Mouse (Mus musculus) brain, adult 2 months (tissue): ENCODE measurements around the gene Gstt2.
A peak's percentile ranks its signal among the peaks of the same experiment; 100 is the strongest.

Source experiments
- DNase-seq: peaks from one replicate; pipeline ENCODE4 v3.0.0; 2011; ENCODE audit warnings: low read depth, low spot score

Gene Gstt2

DNA sequence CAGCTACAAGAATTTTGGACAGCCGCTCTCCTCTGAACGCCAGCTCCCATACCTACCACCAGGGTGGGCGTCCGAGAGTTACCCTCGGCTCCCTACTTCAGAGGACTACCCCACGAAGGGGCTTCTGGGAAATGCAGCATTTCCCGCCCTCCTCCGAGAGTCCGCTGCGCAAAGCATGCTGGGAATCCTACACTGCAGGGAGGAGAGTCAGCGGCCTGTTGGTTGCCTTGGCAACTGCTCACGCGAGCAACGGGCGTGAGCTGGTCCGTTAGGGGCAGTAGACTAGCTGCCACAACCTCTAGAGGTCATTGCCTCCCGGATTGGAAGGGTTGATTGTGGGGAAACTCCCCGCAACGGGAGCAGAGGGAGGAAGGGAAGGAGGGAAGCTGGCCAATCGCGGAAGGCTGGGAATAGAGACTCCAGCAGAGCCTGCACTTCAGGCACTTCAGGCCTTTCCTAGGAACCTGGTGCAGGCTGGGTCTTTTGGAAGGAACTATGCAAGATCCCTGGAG is at the start of gene Gstt2:
Gene Gstt2, minus strand, starts transcription at position 177 of the 512 bp plus-strand sequence.
- DNase-seq = peak; percentile 98

DNA sequence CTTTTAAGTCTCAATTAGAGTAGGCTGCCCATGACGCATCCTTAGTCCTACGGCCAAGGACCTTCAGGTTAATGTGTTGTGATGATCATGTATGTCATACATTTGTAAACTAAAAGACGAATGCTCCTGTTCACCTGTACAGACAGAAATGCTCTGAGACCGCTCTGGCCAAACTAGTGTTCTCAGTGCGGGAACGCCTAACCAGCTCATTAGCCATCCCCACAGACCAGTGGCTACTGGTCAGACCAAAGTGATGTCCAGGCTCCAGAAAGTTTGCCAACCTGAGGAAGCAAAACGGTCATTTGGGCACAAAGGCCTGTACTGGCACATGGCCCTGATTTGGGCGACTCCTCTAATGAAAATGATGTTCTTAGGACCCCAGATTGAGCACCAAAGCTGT is 47.5 kb upstream of the Gstt2 start:
- no peak for DNase-seq

DNA sequence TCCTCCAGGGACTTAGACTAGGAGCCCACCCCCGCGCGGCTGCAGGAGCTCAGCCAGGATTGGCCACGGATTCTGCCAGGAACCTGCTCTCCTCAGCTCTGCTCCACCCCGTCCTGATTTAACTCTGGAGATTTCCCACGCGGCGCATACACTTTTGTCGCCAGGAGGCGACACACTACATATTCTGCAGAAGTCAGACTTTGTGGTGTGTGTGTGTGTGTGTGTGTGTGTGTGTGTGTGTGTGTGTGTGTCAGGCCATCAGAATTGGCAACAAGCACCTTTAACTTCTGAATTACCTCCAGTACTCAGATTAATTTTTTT is 46.0 kb upstream of the Gstt2 start:
- DNase-seq = peak; percentile 93

DNA sequence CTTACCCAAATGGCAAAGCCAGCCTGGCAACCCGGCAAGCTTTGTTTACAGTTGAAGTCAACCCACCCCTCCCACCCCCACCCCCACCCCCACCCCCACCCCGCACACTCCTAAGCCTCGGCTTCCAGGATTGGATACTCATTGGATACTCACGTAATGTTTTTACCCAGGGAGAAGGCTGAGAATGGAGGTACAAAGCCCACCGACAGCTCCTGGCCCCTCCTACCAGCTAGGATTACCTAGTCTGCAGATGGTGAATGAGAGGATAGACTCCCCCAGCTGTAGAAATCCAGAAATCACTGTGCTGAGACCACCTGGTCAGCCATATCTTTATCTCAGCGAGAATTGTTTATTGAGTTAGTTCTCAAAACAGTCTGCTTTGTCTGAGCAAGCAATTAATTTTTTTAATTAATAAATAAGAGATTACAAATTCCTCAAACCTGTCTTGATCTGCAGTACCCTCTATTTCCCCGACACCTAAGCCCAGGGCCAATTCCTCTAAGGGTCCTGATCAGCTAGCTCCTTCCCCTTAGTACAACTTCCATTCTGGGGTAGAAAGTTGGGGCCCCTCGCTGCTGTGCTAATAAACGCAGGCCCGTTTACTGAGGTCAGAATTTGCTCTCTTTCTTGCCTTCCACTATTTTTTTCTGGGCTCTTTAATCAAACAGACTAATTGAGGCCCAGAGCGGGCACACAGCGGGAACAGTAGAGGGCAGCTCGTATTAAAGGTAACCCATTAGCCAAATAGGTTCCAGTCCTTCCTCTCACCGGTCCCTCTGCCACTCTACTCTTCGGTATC is 45.4 kb upstream of the Gstt2 start:
- no peak for DNase-seq

DNA sequence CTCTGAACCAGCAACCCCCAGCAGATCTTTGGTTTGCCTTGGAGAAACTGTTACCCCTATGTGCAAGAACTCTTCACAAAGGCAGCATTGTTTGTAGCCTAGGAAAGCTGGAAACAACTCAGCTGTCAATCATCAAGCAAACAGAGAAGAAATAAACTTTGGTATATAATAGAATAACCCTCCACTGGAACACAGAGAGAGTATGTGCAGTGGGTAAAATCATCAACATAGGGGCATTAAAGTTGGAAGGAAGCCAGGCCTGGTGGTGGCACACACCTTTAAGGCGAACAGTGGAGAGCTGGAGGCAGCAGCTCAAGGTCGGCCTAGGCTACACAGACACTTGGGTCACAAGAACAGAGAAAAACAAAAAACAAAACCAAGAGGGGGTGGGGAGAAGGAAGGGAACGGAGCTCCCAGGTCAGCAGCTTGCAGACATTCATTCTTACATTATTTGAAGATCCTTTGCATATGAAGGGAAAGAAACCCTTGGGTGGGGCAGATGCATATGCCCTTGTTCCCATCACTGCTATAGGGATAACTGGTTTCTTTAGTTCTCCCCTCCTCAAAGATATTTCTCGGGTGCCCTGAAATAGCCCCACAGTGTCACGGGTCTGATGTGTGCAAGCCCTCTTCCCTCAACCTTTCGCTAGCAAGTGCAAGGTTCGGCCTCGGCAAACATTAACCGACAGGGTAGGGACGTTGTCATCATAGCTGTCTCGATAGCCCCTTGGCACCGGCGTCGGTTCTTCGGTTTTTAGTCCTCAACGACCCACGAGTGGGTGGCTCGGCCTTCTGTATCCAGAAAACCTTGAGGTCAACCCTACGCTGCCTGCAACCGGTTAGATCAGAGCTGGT is 44.6 kb upstream of the Gstt2 start:
- no peak for DNase-seq

DNA sequence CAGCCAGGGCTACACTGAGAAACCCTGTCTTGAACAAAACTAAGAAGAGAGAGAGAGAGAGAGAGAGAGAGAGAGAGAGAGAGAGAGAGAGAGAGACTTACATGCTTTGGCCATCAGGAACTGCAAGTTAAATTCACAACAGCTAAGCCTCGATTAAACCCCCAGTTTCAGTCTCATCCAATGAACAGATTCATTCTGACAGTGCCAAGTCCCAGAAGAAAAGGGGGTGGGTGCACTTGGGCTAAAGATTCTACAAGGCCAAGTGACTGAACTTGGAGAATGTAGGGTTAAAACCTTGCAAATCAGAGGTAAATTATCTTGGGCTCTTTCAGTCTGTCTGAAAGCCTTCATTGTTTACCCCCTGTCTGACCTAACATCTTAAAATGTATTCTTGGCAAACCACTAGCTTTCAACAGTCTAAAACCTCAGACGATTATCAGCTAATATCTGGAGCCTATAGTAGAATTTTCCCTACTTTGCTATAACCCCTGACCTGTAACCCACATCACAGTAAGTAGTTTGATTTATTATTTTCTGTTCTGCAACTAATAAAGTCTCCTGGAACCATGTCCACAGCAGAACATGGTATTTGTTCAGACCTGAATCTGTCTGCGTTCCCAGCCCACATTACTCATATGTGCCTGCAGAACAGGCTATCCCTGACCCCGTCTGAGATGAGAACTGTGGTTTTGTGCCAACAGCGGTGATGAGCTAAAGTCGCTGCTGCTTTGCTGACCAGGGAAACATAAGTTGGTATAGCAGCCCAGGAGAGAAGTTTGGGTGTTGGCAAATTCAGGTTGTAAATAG is 43.8 kb upstream of the Gstt2 start:
- DNase-seq = no peak

DNA sequence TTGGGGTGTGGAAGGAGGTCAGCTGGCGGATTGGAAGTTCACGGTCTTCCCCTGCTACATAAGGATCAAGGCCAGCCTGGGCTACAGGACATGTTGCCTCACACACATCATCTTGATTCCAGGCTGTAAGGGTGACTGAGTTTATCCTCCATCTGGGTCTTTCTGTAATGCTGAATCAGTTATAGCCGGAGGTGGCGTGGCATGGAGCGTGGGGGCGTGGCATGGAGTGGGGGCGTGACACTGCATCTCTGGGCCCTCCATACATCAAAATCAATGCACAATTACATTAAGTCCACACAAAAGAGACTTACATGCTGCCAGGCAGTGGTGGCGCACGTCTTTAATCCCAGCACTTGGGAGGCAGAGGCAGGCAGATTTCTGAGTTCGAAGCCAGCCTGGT is 43.1 kb upstream of the Gstt2 start:
- DNase-seq = no peak

DNA sequence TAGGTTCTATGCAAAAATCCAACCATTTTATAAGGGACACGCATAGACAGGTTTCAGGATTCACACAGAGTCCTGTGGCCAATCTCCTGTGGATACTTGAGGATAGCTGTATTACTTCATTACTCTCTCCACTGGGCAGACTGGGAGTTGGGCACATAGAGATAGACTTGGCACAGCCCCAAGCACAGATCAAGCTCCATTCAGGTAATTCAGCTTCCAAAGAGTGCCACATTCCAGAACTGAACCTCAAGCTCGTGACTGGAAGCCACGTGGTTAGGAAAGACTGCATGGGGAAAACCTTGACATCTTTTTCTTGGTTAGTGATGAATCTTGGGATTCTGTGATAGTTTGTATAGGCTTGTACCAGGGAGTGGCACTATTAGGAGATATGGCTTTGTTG is 41.6 kb upstream of the Gstt2 start:
- DNase-seq = no peak

DNA sequence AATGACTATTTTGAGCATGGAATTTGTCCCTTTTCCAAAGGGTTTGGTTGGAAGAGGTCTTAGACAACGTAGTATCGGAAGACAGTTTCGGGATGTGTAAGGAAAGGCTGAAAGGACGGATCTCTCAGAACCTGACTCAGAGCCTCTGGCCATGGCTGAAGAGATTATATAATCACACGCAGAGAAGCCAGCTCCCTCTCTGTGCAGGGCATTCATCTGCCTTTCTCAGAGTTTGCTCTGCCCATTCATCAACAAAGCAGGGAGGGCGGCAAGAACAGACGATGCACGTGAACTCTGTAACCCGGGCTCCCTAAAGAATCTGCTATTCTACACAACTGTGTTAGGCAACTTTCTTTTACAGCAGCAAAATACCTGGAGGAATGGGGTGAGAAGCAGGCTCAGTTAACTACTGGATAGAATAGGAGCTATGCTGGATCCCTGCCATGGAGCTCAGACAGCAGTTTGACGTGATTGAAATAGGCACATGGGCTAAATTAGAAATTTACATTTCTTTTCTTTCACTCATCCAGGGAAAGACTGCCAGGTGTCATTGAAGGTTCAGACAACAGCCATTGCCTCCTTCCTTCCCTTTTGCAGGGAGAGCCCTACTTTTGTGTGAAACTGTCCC is 36.4 kb upstream of the Gstt2 start:
- DNase-seq = peak; percentile 84

DNA sequence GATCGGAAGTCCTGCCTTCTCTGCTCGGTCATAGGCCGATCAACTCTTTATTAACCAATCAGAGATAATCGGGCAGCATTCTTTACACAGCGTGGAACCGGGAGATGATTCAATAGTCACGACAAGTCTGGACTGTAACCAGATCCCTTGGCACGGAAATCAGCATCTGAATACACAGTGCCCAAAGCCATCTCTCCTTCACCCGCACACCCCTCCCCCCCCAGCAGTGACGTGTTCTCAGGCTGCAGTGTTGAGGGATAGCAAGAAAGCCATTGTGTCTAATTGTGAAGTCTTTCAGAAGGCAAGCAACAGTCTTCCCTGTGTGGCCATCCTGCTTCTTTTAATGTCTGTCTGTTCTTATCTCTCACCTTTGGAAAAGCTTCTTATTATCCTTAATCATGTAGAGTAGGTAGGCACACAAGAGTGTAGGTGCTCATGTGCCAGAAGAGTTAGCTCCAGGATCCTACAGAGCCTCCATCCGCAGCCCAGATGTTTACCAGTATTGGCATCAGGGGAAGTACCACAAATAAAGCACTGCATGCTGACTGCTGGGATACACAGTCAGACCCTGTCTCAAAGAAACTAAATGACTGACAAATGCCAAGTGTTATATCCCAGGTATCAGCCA is 35.8 kb upstream of the Gstt2 start:
- peak; percentile 98 for DNase-seq

DNA sequence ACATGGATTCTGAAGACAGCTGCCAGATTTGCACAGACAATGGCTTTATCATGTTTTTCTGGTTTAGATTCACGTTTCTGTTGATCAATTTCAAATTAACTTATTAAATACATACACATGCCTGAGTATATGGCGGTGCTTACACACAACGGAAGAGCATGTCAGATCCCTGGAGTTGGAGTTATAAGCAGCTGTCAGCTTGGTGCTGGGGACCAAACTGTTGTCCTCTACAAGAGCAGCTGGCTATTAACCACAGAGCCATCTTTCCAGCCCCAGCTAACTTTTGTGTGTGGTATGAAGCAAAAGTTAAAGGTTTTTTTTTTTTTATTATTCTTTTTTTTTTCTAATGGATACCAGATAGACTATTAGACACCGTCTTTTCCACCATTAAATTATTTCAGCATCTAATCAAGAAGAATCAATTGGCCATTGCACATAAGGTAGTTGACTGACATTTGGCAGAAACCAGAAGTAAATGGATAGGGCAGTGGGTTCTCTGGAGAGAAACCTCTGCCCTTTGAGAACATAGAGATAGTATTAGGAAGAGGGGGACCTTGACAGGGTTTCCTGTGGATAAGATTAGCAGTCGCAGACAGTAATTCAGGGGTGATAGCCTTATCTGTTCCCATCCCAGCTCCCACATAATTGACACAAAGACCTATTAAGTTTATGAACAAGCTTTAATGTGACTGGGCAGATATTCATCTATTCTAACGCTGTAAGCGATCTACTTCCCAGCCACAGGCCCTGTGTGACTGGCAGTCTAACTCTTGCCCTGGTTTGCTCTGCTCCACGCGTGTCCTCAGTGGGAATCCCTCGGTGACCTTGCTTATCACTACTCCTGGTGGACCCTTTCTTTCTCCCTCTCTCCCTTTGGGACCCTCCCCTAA is 35.0 kb upstream of the Gstt2 start:
- DNase-seq = no peak

DNA sequence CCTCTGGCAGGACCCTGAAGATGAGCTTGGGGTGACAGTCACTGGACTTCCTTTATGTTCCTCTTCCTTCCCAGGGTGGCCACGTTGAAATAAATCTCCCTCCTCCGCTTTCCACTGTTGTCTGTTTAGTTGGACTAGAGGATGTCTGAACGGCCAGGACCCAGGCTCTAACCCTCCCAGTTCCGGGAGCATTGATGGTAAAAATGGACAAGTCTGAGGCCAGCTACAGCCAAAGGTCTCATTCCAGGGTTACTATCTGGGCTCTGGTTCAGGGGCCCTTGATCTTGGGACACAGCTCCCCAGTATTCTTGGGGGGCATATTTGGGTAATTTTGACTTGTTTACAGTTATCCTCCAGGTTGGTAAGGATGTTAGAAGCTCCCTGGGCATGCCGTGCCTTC is 24.4 kb upstream of the Gstt2 start:
- no peak for DNase-seq

DNA sequence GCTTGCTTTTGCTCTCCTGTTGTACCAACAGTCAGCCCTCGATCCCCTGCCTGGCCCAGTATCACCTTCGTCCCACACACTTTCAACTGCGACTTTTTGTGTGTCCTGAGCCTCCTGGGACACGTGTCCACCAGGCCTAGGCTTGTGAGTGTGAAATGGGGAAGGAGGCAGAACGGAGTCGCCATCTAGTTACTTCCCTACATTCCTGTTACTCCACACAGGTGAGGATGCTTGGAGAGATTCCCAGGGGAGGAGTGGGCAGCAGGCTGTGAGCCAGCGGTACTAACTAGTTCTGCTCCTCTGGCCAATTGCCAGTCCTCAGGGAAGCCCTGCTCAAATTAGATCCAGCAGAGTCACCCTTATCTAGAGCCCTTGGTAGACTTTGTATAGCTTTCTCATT is 23.5 kb upstream of the Gstt2 start:
- DNase-seq = peak; percentile 23

DNA sequence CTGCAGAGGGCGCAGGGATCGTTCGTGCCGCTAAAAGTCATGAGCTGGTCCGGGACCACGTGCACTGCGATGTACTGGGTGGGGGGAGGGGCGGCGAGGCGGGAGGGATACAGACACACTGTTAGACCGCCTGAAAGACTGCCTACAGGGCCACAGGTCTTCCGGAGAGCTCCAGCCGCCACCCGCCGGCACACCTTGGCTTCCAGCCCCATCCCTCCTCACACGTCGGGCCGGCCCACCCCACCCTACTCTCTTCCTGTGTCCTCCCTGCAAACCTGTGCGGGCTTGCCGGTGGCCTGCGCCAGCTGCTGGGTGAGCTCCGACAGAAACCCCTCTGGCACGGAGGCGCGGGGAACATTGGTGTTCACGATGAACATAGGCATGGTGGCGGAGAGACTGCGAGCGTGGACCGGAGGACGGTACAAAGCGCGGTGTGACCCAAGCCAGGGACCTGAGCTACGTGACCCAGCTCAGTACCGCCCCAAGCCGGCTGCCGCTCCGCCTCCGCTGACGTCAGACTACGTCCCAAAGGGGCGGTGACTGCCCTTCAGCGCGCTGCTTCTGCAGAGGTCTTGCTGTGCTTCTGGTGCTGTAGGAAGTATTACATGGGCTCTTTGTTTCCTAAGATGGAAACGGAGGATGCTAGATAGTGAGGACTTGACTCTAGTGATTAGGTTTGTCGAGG is 22.7 kb upstream of the Gstt2 start, which contains the start of gene Mif:
Gene Mif, minus strand, starts transcription at position 455 of the 685 bp plus-strand sequence.
- DNase-seq = peak; percentile 97

DNA sequence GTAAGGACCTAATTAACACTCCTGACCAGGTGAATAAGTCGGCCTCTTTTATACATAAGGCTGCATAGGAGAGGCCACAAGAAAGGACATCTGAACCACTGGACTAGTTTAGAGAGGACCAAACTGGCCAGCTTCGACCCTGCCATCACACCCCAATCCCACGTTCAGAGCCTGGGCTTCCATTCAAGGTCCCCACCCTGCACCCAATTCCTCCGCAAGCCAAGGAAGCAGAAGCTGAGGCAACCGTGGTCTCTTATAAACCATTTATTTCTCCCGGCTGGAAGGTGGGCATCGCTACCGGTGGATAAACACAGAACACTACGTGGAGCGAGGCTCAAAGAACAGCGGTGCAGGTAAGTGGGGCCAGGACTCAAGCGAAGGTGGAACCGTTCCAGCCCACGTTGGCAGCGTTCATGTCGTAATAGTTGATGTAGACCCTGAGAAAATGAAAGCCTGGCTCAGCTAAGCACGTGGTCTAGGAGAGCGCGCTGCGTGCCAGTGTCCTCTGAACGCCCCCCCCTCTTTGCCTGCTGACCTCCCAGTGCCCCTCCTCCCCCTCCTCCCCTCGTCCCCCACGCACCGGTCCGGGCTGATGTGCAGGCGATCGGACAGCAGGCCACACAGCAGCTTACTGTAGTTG is 22.0 kb upstream of the Gstt2 start:
- DNase-seq = peak; percentile 67

DNA sequence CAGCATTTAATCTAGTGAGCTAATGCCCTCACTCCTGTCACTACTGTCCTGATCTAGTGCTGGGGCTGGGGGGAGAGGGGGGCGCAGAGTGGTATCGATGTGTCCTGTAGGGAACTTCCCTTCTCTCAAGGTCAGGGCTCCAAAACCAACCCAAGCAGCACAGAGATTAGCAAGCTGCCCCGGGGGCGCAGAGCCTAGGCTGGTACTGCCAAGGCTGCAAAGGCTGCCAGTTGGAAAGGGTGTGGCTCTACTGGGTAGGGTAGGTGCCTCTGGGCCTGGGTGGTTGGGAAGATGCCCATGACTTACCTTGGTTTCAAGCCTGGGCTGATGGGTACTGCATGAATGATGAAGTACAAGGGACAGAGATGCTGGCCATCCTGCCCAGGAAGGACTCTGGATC is 20.4 kb upstream of the Gstt2 start:
- no peak for DNase-seq

DNA sequence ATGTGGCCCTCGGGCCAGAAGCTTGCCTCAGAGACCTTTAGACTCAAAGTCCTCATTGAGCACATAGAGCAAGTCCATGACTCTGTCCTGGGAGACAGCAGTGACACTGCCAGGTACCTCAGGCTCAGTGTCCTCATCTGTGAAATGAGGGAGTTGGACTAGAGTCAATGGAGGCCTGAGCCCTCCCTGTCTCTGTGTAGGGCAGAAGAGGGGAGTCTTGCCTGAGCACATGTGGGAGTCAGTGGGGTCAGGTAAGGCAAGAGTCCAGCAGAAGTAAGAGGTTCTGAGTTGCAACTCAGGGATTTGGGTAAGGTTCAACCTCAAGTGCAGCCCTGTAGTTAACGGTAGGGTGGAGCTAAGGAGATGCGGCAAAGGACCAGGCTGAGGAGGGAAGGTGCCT is 19.8 kb upstream of the Gstt2 start:
- no peak for DNase-seq

DNA sequence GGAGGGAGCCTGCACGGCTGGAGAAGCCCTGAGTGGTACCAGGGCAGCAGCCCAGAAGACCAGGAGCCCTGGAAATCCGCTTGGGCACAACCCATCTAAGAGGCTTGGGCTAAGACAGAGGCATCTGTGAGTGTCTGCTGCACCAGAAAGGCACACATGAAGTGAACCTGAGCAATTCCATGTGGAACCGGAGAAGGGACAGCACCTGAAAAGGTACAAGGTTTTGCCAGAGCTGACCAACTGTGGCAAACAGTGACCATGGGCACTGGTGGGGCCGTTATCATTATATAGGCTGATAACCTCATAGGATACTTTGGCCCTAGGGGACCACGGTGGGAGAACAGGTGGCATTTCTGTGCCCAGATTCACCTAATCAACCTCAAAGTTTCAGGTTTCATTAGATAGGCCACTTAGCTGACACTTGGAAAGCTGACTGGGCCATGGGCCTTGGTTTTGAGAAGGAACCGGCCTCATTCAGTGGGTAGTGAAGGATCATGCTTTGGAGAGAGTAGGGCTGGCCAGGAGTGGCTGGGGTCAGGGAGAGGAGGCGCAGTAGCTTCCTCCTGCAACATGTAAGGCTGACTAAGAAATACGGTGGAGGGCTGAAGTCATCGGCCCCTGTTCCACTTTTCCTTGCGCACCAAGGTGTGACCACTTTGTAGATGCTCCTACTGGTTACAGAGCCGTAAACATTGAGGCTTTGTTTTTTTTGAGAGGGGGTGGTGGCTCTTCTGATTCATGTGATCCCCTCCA is 19.1 kb upstream of the Gstt2 start:
- no peak for DNase-seq
